Mouse (Mus musculus) heart, embryonic 13.5 days (tissue): ENCODE results near the gene Trpc4ap. TPM values are rescaled to one million over a fixed set of nuclear protein-coding genes. Genes with fewer than 3 reads are reported as not detected.
"Not testable (repeated sequence)": the region's sequence is repeated elsewhere in the genome, so short reads cannot be mapped to it uniquely, and the experiment has no call there.

Source experiments
- ATAC-seq: fragments of 200-750 bp; cut with Nextera tagmentation; 2 replicates; pipeline ENCODE4 v1.8.0; 2017; ENCODE audit warnings: moderate TSS enrichment; ENCODE audit not compliant: insufficient number of reproducible peaks, low FRiP score, low TSS enrichment; ENCODE audit errors: extremely low read depth
- H3K27ac ChIP-seq: fragments of 300-500 bp; sonication (generic); replicated peaks from 2 replicates; pipeline ENCODE4 v1.5.1; 2015; ENCODE audit warnings: moderate library complexity, mild to moderate bottlenecking, inconsistent platforms
- H3K27me3 ChIP-seq: fragments of 300-500 bp; sonication (generic); replicated peaks from 2 replicates; pipeline ENCODE4 v1.6.1; 2015; ENCODE audit warnings: mild to moderate bottlenecking, inconsistent platforms
- H3K36me3 ChIP-seq: fragments of 300-500 bp; sonication (generic); 2 replicates; pipeline ENCODE4 v1.6.1; 2015; ENCODE audit warnings: mild to moderate bottlenecking, inconsistent platforms
- H3K4me1 ChIP-seq: fragments of 300-500 bp; sonication (generic); 2 replicates; pipeline ENCODE4 v1.6.1; 2015; ENCODE audit warnings: inconsistent platforms
- H3K4me2 ChIP-seq: fragments of 300-500 bp; sonication (generic); 2 replicates; pipeline ENCODE4 v1.6.1; 2015; ENCODE audit warnings: inconsistent platforms, mild to moderate bottlenecking, moderate library complexity
- H3K4me3 ChIP-seq: fragments of 300-500 bp; sonication (generic); 2 replicates; pipeline ENCODE4 v1.5.1; 2015; ENCODE audit warnings: moderate library complexity, mild to moderate bottlenecking, inconsistent platforms
- H3K9ac ChIP-seq: fragments of 300-500 bp; sonication (generic); 2 replicates; pipeline ENCODE4 v1.6.1; 2015; ENCODE audit warnings: inconsistent platforms, mild to moderate bottlenecking, moderate library complexity
- H3K9me3 ChIP-seq: fragments of 300-500 bp; sonication (generic); 2 replicates; pipeline ENCODE4 v1.6.1; 2016; ENCODE audit warnings: inconsistent platforms
- WGBS: fragments of 180-500 bp; shearing (Covaris S2); methylation state at CpG from one replicate; pipeline ENCODE4 v1.1.7; 2015; ENCODE audit warnings: mixed read lengths; 5-methylcytosine and 5-hydroxymethylcytosine counted together
- polyA plus RNA-seq: library from polyadenylated mRNA; unstranded; fragments of >200 nt; fragmentation: Nextera tagmentation; extraction: Ambion mirVana; gene quantifications from 2 replicates; pipeline ENCODE4 v1.2.1, GENCODE M21; 2015

Gene Trpc4ap
- polyA plus RNA-seq: 87.0 and 93.9 TPM in 2 replicates

DNA sequence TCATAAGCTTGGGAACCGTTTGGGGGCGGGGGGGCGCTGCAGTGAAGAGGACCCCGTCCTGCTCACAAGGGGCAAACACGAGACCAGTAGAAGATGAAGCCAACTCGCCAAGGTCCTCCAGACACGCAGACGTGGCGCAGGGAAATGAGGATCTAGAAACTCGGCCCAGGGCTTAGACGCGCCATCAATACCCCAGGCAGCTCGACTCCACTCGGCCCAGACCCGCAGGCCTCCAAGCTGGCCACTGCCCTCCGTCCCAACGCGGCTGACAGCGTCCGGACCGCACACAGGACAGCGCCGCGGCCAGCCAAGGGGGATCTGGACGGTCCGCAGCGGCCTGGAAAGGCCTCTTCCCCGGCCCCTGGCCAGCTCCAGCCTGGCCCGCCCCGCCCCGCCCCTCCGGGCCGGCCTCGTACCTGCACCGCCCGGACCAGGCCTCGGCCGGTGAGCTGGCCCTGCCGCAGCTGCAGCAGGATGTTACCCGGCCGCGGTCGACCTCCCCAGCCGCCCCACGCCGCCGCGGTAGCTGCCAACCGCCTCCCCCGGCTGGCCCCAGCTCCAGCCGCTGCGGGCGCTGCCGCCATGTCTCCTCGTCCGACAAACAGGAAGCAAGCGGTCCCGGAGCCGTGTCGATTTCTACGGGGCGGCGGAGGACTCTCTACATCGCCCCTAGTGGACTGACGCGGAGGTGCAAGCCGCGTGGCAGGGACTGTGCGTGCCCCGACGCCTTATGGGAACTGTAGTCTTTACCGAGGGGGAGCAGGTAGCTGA is at the start of gene Trpc4ap:
Gene Trpc4ap (minus strand): TSS at position 662 of the 771 bp plus-strand sequence.
- Histone ChIP-seq H3K4me3 (peak within 1 kb of the TSS; percentile 94), H3K9ac (peak within 1 kb of the TSS; percentile 91), H3K4me2 (peak within 1 kb of the TSS; percentile 86), H3K27ac (peak within 1 kb of the TSS; percentile 88), H3K36me3 (peaks cover 10% of the 10 kb centered on the region; the same call in 1 of the 2 replicates), H3K9me3 (no peaks in the 10 kb centered on the region), H3K4me1 (peaks cover 20% of the 10 kb centered on the region), H3K27me3 (no peaks in the 10 kb centered on the region)
- under 1% methylated on average over 62 of the region's 72 CpGs for WGBS
- peak; percentile 96 for ATAC-seq

DNA sequence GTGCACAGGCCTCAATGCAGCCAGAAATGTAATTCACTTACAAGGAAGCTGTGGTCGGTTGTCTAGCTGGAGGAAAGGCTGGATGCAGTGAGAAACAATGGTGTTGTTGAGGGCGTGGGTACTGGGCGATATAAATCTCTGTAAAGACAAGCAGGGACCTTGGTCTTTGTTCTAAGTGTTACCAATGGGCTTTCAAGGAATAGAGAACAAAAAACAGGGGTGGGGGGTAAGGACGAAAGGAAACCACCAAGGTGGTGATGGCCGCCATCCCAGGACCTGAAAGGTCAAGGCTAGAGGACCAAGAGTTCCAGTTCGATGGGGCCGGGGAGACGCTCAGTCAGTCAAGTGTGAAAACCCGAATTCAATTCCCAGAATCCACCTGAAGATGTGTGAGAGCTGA is 45.6 kb upstream of the Trpc4ap start:
- no peak for ATAC-seq
- peaks cover 9% of the 10 kb centered on the region for H3K4me1 ChIP-seq
- 74% methylated on average over 9 of the region's 9 CpGs for whole genome bisulfite sequencing
- H3K27ac ChIP-seq: no peak overlapping the region
- no peaks in the 10 kb centered on the region for H3K9me3 ChIP-seq
- H3K27me3 ChIP-seq: no peaks in the 10 kb centered on the region
- no peaks in the 10 kb centered on the region for H3K36me3 ChIP-seq
- H3K4me2 ChIP-seq: no peak overlapping the region
- H3K4me3 ChIP-seq: no peak overlapping the region
- no peak overlapping the region for H3K9ac ChIP-seq

- Histone ChIP-seq H3K9ac (no peak overlapping the region), H3K27ac (no peak overlapping the region), H3K27me3 (no peaks in the 10 kb centered on the region), H3K36me3 (no peaks in the 10 kb centered on the region), H3K4me2 (no peak overlapping the region), H3K4me1 (peaks cover under 1% of the 10 kb centered on the region; the same call in 1 of the 2 replicates), H3K4me3 (no peak overlapping the region), H3K9me3 (no peaks in the 10 kb centered on the region)
- WGBS: 49% methylated on average over 6 of the region's 6 CpGs
- no peak for ATAC-seq
Measured at GRCm38 (mm10) chr2:155736936-155737335, 44.8 kb upstream of the Trpc4ap start.

DNA sequence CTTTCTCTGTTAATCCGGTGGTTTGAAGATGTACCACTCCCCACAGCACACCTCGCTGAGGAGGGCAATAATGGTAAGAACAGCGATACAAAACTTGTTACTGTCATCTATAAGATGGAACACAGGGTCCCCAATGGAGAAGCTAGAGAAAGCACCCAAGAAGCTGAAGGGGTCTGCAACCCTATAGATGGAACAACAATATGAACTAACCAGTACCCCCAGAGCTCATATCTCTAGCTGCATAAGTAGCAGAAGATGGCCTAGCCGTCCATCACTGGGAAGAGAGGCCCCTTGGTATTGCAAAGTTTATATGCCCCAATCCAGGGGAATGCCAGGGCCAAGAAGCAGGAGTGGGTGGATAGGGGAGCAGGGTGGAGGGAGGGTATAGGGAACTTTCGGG is 43.6 kb upstream of the Trpc4ap start, which contains the start of gene Gm17581:
Gene Gm17581 (minus strand): TSS at position 101 of the 400 bp plus-strand sequence.
- not testable (repeated sequence) for H3K9ac ChIP-seq, H3K4me3 ChIP-seq, H3K27me3 ChIP-seq, H3K4me2 ChIP-seq, ATAC-seq, H3K27ac ChIP-seq, H3K4me1 ChIP-seq, H3K9me3 ChIP-seq, H3K36me3 ChIP-seq
- 73% methylated on average over 5 of the region's 5 CpGs for WGBS

DNA sequence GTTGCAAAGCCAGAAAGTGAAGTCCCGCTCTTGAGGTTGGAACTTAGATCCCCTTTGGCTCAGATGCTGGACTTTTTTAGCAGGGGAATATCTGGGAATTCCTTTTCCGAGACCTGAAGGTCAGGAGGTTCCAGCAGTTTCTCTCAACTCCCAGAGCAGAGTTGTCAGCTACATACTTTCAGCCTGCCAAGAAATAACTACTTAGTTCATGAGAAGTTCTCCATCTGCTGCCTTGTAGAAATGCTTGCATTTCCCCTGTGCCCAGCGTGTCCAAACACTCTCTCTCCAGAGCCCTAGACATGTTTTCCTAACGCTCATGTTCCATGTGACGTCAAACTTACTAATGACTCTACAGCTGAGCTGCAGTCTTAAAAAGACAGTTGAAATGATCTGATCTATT is 42.9 kb upstream of the Trpc4ap start:
- Histone ChIP-seq H3K27ac (no peak overlapping the region), H3K4me3 (no peak overlapping the region), H3K4me2 (no peak overlapping the region), H3K9me3 (no peaks in the 10 kb centered on the region), H3K9ac (no peak overlapping the region), H3K27me3 (no peaks in the 10 kb centered on the region), H3K36me3 (no peaks in the 10 kb centered on the region), H3K4me1 (no peaks in the 10 kb centered on the region)
- 61% methylated on average over 5 of the region's 5 CpGs for WGBS
- no peak for ATAC-seq

GRCm38 (mm10) chr2:155729158-155729645 is 37.0 kb upstream of the Trpc4ap start, which contains the start of gene Edem2:
Edem2 (minus strand) TSS chr2:155729475.
- no peak within 1 kb of the TSS for H3K27ac ChIP-seq
- peak; percentile 61 for ATAC-seq
- H3K4me1 ChIP-seq: peaks cover 10% of the 10 kb centered on the region
- H3K4me3 ChIP-seq: peak within 1 kb of the TSS; percentile 87
- H3K9me3 ChIP-seq: no peaks in the 10 kb centered on the region
- peaks cover 9% of the 10 kb centered on the region for H3K36me3 ChIP-seq
- under 1% methylated on average over 33 of the region's 33 CpGs for WGBS
- peak within 1 kb of the TSS; percentile 88 for H3K9ac ChIP-seq
- H3K4me2 ChIP-seq: peak within 1 kb of the TSS; percentile 93
- H3K27me3 ChIP-seq: no peaks in the 10 kb centered on the region

- WGBS: 4% methylated on average over 15 of the region's 15 CpGs
- ATAC-seq: no peak
- Histone ChIP-seq H3K4me1 (peaks cover 10% of the 10 kb centered on the region), H3K36me3 (peaks cover 9% of the 10 kb centered on the region), H3K9me3 (no peaks in the 10 kb centered on the region), H3K9ac (peak overlapping the region; percentile 88), H3K27me3 (no peaks in the 10 kb centered on the region), H3K4me2 (peak overlapping the region; percentile 93), H3K4me3 (peak overlapping the region; percentile 87), H3K27ac (no peak overlapping the region)
Measured at GRCm38 (mm10) chr2:155728742-155729141, 36.6 kb upstream of the Trpc4ap start.

DNA sequence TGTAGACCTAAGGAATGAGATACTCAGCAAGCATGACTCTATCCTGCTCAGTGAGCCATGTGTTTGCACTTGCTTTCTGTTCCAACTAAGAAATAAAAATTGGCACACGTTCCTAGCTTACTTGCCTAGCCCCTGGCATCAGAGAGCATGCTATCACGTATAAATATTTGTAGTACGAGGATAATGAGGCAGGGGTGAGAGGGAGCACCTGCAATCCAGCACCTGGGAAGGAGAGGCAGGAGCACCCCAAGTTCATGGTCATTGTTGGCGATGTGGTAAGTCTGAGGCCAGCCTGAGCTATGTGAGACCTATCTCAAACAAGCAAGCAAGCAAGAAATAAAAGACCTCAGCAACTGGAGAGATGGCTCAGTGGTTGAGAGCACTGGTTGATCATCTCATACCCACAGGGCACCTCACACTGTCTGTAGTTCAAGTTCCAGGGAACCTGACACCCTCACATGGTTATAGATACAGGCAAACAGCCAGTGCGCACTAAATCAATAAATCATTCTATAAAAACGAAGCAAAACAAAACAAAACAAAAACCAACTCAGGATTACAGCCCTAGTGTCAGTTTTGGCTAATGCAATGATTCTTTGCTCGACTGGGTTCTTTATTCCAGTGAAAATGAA is 35.7 kb upstream of the Trpc4ap start:
- H3K9ac ChIP-seq: no peak overlapping the region
- ATAC-seq: no peak
- H3K27ac ChIP-seq: no peak overlapping the region
- peaks cover 13% of the 10 kb centered on the region for H3K36me3 ChIP-seq
- H3K4me2 ChIP-seq: peak overlapping the region; percentile 93; the same call in 1 of the 2 replicates
- H3K4me3 ChIP-seq: no peak overlapping the region
- H3K9me3 ChIP-seq: no peaks in the 10 kb centered on the region
- peaks cover 10% of the 10 kb centered on the region for H3K4me1 ChIP-seq
- H3K27me3 ChIP-seq: no peaks in the 10 kb centered on the region
- 77% methylated on average over 7 of the region's 7 CpGs for whole genome bisulfite sequencing

- Histone ChIP-seq H3K4me3 (no peak overlapping the region), H3K36me3 (peaks cover 28% of the 10 kb centered on the region), H3K27ac (no peak overlapping the region), H3K4me2 (no peak overlapping the region), H3K9me3 (no peaks in the 10 kb centered on the region), H3K27me3 (no peaks in the 10 kb centered on the region), H3K4me1 (peaks cover 10% of the 10 kb centered on the region), H3K9ac (no peak overlapping the region)
- WGBS: 86% methylated on average over 7 of the region's 7 CpGs
- no peak for ATAC-seq
Measured at GRCm38 (mm10) chr2:155726302-155726701, 34.1 kb upstream of the Trpc4ap start.

DNA sequence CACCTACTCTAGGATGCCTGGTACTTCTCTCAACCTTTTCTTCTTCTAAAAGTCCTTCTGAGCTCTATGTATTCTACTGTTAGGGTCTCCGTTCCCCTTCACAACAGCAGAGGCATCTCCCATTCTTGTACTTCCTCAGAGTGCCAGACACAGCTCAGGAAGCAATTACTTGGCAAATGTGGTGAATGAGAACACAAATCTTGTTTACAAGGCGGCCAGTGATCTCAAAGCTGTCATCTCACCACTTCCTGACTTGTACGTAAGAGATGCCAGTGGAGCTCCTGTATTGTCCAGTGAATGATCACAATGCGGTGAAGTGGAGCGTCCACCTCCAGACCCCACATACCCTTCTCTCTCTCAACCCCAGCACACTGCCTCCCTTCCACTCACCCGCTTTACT is 32.3 kb upstream of the Trpc4ap start:
- no peak for ATAC-seq
- H3K9me3 ChIP-seq: no peaks in the 10 kb centered on the region
- no peak overlapping the region for H3K9ac ChIP-seq
- H3K4me2 ChIP-seq: no peak overlapping the region
- no peak overlapping the region for H3K4me3 ChIP-seq
- H3K27me3 ChIP-seq: no peaks in the 10 kb centered on the region
- no peak overlapping the region for H3K27ac ChIP-seq
- H3K4me1 ChIP-seq: peaks cover 6% of the 10 kb centered on the region
- peaks cover 40% of the 10 kb centered on the region for H3K36me3 ChIP-seq
- 73% methylated on average over 6 of the region's 6 CpGs for WGBS

DNA sequence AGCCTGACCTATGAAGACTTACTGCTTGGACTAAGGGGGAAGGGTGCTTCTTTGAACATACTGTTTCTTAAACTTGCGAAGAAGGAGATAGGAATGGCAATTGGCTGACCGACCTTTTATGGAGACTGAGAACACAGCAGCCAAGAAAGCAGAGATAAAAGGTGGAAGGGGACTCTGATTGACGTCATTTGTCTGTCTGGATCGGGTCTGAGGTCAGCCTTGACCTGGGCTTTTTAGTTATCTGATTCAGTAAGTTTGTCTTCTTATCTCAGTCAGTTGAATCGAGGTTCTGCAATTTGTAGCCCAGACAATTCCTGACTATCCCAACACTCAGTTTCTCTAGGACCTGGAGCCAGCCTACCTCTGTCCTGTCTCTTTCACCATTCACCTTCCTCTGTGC is 31.9 kb upstream of the Trpc4ap start:
- peaks cover 44% of the 10 kb centered on the region for H3K36me3 ChIP-seq

More for the DNA sequence above, 31.9 kb upstream of the Trpc4ap start:
- 41% methylated on average over 5 of the region's 5 CpGs for WGBS
- H3K4me1 ChIP-seq: peaks cover 6% of the 10 kb centered on the region
- H3K4me2 ChIP-seq: no peak overlapping the region
- no peak overlapping the region for H3K9ac ChIP-seq
- no peak for ATAC-seq
- no peaks in the 10 kb centered on the region for H3K9me3 ChIP-seq
- H3K27me3 ChIP-seq: no peaks in the 10 kb centered on the region
- H3K4me3 ChIP-seq: no peak overlapping the region
- H3K27ac ChIP-seq: no peak overlapping the region
